Mouse (Mus musculus) layer of hippocampus, adult 9-11 months (tissue): ENCODE measurements at regions not wholly inside any gene's neighbourhood (a gene's known extent, or its start where the extent isn't known, plus 50 kb on each side); places are given as distances from the start of the nearest gene placed in this dataset.

ENCODE experiments used
- DNase-seq: peaks from one replicate; pipeline ENCODE4 v3.0.0; 2022

GRCm38 (mm10) chr19:21913005-21913670, 135.0 kb downstream of the Cemip2 start:
- DNase-seq, result no peak

- DNase-seq, result no peak
These were observed 135.8 kb downstream of the Cemip2 start for GRCm38 (mm10) chr19:21913748-21914611.

GRCm38 (mm10) chr19:21914658-21915057, 136.5 kb downstream of the Cemip2 start:
- DNase-seq, result no peak

DNA sequence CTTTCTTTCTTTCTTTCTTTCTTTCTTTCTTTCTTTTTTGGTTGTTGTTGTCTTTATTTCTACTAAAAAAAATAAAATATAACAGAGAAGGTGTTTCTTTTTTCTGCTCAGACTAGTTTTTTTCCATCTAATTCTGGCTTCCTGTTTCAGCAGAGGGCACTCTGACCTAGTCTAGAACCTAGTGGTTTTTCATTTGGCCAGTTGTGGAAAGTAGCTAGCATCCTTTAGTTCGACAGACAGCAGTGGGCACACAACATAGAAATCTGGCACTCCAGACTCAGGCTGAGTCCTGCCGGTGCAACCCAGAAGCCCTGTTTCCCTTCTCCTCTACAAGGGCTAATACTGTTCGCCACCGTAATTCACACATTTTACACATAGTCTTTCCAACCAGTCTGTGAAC, 140.0 kb downstream of the Cemip2 start:
- DNase-seq, result no peak

- DNase-seq, result no peak
These were observed 140.9 kb downstream of the Cemip2 start for GRCm38 (mm10) chr19:21919074-21919473.

DNA sequence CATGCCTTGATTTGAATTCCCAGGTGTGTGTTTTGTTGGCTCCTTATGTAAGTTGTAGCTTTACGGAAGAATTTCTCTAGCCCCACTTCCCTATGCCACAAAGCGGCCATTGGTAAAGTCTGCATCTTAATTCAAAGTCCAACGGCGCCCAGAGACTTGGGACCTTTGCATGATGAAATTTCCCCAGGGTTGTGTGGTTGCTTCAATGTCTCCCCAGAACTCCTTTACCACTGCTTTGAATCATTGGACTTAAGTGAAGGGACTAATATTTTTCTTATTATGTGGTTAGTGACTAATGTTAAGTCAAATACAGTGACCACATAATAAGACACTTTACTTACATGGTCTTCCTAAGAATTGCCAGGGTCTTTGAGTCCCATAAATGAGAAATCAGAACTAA, 162.0 kb downstream of the Cemip2 start:
- no peak for DNase-seq

- no peak for DNase-seq
These were observed 163.6 kb downstream of the Cemip2 start for GRCm38 (mm10) chr19:21941720-21942119.

DNA sequence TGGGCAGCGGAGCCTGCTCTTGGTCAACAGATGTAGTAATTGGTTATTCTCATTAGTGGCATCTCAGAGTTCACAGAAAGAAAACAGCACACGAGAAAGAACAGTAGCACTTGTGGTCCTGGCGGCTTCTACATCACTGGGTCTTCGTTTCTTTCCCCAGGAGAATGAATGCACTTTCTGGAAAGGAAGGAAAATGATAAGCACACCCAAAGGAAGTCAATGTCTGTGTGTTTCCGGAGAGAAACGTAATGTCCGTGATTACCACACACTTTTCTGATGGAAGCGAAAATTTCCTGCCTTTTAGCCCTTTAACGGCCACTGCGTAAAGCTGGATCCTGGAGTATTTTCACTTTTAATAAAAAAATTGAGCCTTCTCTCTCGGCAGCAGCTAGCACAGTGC, 164.1 kb downstream of the Cemip2 start:
- no peak for DNase-seq

- DNase-seq, result no peak
These were observed 165.3 kb downstream of the Cemip2 start for GRCm38 (mm10) chr19:21943407-21943806.

GRCm38 (mm10) chr19:21946262-21946922, 168.2 kb downstream of the Cemip2 start:
- DNase-seq, result no peak

- DNase-seq, result no peak
These were observed 169.9 kb downstream of the Cemip2 start for GRCm38 (mm10) chr19:21948030-21948429.

GRCm38 (mm10) chr19:21962635-21963034, 176.2 kb upstream of the Trpm3 start:
- DNase-seq, result no peak

DNA sequence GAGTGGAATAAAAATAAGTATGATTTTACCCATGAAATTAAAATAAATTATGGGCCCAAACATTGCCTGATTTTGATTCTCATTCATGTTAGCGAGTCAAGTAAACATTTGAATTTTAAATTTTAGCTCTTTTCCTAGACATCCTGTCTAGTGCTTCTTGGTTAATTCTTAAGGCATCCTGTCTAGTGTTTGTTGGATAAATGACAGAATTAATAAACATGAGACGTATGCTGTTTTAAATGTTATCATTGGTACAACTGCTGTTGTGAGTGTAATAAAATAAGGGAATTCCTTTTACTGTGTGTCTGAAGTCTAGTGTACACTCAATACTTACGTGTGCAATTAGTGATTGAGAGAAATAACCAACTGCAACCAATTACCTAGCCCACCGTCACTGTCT, 149.0 kb upstream of the Trpm3 start:
- no peak for DNase-seq

DNA sequence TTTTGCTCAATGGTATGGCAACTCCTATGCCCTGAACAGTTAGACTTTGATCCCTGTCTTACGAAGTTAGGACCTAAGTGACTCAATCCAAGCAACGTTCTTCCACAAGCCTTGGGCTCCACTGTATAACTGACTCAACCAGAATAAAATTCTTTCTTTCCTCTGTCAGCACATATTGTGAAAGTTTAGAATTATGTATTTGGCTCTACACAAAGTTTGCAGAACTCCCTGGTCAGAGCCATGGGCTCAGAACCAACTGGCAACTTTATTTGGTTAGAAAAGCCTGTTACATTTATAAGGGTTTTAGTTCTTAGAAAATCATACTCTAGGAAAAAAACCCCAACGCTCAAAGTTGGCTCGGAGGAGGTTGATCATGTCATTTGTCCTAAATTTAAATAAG, 147.9 kb upstream of the Trpm3 start:
- no peak for DNase-seq

GRCm38 (mm10) chr19:21991413-21991812, 147.4 kb upstream of the Trpm3 start:
- DNase-seq, result no peak

DNA sequence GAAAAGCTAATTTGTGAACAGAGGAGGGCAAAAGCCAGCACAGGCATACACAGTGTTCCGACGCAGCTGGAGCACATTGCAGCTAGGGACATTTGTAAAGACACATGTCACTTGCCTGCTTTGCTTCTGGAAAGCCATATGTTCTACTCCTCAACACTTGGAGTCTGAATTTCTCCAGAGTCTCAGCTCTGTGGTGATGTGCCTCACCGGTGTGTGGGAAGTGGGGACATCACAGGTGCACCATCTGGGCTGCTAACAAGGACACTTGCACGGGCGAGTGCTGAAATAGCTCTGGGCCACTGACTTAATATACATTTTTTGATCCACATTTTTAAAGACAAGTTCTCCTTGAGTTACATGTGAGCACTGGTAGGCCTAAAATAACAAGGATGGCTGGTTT, 139.2 kb upstream of the Trpm3 start:
- peak; percentile 10 for DNase-seq

DNA sequence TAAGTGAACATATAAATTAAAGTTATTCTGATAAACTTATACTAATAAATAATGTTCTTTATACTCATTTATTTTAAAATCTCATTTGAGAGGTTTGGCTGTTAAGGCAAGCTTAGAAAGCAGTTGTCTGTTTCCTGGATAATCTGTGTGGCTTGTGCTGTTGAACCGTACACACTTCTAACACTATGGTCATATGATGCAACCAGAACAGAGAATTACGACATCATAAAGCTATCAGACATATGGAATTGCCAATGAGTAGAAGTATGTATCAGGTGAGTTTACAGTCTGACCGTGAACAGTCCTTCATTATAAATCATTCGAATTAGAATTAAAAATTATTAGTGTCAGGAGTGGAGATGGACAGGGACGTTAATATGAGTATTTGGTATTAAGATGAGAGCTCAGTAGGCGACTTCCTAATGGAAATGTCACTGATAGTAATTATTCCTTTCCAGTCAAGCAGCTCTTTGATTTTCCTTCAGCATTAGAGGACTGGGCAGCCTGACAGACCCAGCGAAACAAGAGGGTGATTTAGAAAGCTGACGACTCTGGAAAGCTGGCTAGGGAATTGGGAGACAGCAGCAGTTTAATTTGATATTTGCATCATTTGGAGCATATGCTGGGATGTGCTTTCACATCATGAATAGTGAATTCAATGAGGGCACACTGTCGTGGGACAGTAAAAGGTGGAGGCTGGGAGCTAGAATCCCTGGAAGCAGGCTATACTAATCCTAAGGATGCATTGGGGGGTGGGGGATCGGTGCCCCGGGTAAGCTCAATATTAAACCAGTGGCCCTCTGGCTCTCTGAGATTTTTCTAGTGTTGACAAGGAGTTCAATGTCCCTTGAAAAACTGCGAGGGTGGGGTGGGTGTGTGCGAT, 130.6 kb upstream of the Trpm3 start:
- DNase-seq, result no peak

DNA sequence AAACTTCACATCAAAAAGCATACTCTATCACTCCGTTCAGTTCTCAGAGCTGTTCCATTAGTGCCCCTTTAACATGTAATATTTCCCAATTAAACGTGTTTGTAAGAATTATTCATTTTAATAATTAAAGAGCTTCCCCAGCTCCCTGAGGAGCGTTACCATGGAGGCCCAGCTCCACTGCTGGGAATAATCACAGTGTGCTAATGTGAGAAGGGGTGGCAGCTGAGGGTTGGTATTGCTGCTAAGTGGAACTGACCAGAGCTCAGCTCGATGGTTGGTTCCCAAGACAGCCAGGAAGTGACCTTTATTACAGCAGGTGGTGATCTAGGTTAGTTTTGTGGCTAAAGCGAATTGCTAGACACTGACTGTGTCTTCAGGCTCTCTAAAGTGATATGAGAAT, 128.6 kb upstream of the Trpm3 start:
- DNase-seq, result no peak

- peak; percentile 17 for DNase-seq
These were observed 122.8 kb upstream of the Trpm3 start for GRCm38 (mm10) chr19:22015854-22016610.

DNA sequence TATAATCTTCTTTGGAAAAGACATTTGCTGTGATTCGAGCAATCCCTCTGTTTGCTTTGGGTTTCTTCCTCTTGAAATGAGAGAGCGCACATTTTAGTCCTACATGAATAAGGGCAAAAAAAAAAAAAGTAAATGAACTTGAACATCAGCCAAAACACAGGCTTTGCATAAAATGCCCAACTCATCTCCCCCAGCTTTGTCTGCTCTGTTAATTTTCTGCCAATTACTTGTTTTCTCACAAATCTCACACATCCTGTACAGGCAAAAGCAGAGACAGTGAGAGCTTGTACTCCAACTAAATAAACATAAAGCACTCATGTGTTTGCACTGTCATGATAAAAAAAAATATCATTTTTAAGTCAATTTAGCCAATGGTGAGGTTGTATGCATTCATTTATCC, 121.4 kb upstream of the Trpm3 start:
- DNase-seq, result no peak

- DNase-seq, result no peak
These were observed 111.3 kb upstream of the Trpm3 start for GRCm38 (mm10) chr19:22027577-22027976.

GRCm38 (mm10) chr19:22047657-22048056, 91.2 kb upstream of the Trpm3 start:
- DNase-seq, result peak; percentile 27
